Mouse (Mus musculus) MEL-GATA-1-ER (cell line): ENCODE measurements at regions not wholly inside any gene's neighbourhood (a gene's known extent, or its start where the extent isn't known, plus 50 kb on each side); places are given as distances from the start of the nearest gene placed in this dataset.

Experiments
- DNase-seq: peaks from one replicate; pipeline ENCODE4 v3.0.0-alpha.2; 2012; ENCODE audit warnings: low read depth; ENCODE audit errors: extremely low read depth

GRCm38 (mm10) chr3:14381421-14381992 lies 99.0 kb upstream of the Slc7a12 start:
- peak; percentile 46 for DNase-seq

- no peak for DNase-seq
These were observed 89.8 kb upstream of the Slc7a12 start for GRCm38 (mm10) chr3:14390656-14391055.

GRCm38 (mm10) chr3:14398676-14399075 lies 81.8 kb upstream of the Slc7a12 start:
- no peak for DNase-seq

- DNase-seq = no peak
These were observed 71.9 kb upstream of the Slc7a12 start for GRCm38 (mm10) chr3:14408435-14409125.
